Mouse (Mus musculus): ENCODE data around the gene Tbk1.

DNA sequence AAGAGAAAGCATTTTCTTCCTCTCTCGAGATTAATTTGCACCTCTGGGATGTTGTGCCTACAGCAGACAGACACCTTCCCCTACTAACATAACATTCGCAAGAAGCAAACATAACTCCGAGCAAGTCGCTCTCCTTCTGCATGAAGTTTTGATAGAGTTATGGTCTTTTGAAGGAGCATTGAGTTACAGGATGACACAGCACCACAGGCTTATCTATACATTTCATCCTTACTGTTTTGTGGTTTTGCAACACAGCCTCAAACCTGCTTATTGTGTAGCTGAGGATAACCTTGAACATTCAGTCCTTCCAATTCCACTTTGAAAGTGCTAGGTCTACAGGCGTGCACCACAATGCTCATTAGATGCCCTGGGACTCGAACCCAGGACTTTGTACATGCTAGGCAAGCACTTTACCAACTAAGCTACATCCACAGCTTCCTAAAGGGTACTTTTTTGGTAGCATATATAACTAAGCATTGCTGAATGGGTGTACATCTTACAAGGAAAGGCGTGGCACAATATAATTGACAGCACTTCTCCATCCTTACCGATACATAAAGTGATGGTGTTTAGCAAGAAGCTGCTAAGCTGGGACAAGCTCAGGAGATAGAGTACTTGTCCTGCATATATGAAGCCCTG is 56.1 kb downstream of the Tbk1 start:
- TF ChIP-seq CTCF (IDR thresholded peaks at IDR 0.05; ENCODE audit: borderline replicate concordance, extremely low read depth, insufficient read depth, insufficient read length): no peak
- TF ChIP-seq POLR2A (IDR thresholded peaks at IDR 0.05; ENCODE audit: borderline replicate concordance, extremely low read depth, insufficient read depth, insufficient read length, poor library complexity, severe bottlenecking): no peak

Data from brain, embryonic 14.5 days (tissue).